Mouse (Mus musculus) layer of hippocampus, adult 2 months (tissue): ENCODE results near the gene Zbtb20. TPM values are rescaled to one million over a fixed set of nuclear protein-coding genes. Genes with fewer than 3 reads are reported as not detected.
A peak's percentile ranks its signal among the peaks of the same experiment; 100 is the strongest.

Experiments used
- DNase-seq, 2 experiments: peaks; one replicate each; pipeline ENCODE4 v3.0.0; 2022; ENCODE audit warnings: low spot score in 2 of 2
- H3K27ac ChIP-seq: fragments of 200-600 bp; 2 replicates; pipeline ENCODE4 v1.8.1; 2022
- H3K4me3 ChIP-seq: fragments of 200-600 bp; 2 replicates; pipeline ENCODE4 v1.8.1; 2022; ENCODE audit warnings: mild to moderate bottlenecking
- CTCF ChIP-seq: fragments of 200-600 bp; conservative IDR thresholded peaks from 2 replicates; pipeline ENCODE4 v1.8.1; 2022; ENCODE audit warnings: antibody characterized with exemption, mild to moderate bottlenecking, moderate library complexity
- total RNA-seq, 2 experiments: library from RNA; stranded (reverse); gene quantifications; 2 replicates each; pipeline ENCODE4 v1.2.3; 2021

The Zbtb20 gene
- total RNA-seq, 2 experiments from 2014 or later: 335 to 353 TPM

- no peak for TF ChIP-seq CTCF
- DNase-seq: no peak
- H3K4me3 ChIP-seq: no peak overlapping the region
- H3K27ac ChIP-seq: no peak overlapping the region
Observed at GRCm38 (mm10) chr16:43415864-43416263, 540.2 kb downstream of the Zbtb20 start.

DNA sequence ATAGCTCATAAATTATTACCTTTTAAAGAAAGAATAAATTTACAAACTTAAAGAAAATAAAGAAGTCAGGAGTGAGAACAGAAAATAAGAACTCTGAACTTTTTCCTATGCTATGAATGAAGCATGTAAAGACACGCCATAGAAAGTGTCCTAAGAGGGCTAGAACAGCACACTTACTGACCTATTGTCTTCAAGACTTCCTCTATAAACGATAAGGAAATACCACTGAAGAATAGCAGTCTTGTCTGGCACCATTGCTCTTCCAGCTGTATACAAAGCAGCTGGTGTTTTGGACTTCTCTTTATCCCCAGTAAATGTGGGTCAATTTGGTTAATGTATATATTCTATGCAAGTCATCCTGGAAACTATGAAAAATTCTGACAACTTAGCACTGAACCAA is 544.2 kb downstream of the Zbtb20 start:
- TF ChIP-seq CTCF: no peak
- no peak for DNase-seq
- no peak overlapping the region for H3K4me3 ChIP-seq
- H3K27ac ChIP-seq: no peak overlapping the region

DNA sequence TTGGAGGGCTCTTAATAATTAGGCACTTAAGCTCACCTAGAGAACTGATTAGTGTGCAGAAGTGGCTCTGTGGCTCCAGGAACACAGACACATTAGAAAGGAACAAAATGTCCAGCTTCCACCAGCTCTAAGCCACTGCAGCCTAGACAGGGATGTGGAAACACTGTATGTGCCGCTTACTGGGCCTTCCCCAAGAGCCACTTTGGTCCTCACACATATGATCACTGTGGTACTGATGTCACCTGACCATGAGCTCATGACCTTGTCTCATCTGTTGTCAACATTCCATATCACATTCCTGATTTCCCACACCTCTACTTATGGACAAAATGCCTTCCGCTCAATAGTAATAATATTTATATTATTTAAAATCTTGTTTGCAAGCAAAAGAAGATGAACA is 553.3 kb downstream of the Zbtb20 start:
- no peak overlapping the region for H3K4me3 ChIP-seq
- TF ChIP-seq CTCF: no peak

DNA sequence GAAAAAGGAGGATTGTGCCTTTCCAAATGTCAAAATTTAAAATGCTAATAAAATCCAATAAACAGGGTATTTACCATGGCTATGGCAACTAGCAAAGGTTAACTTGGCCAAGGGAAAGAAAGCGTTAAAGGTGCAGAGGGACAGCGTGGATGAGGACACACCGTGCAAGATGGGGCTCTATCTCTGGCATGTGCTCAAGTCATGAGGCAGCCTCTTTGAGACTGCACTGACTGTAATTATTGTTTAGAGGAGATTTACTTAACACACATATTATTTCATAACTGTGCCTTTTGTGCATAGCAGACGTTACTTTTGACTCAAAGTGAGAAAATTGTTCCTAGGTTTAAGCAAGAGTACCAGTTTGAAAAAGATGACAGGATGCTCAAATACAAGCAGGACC is 554.3 kb downstream of the Zbtb20 start:
- H3K4me3 ChIP-seq: no peak overlapping the region
- DNase-seq: no peak
- no peak for TF ChIP-seq CTCF
- peak overlapping the region; percentile 8; the same call in 1 of the 2 replicates for H3K27ac ChIP-seq

More for the DNA sequence above, 553.3 kb downstream of the Zbtb20 start:
- no peak overlapping the region for H3K27ac ChIP-seq
- DNase-seq: no peak

- H3K27ac ChIP-seq: no peak overlapping the region
- H3K4me3 ChIP-seq: no peak overlapping the region
- no peak for TF ChIP-seq CTCF
- no peak for DNase-seq
Observed at GRCm38 (mm10) chr16:43431514-43432371, 556.1 kb downstream of the Zbtb20 start.

GRCm38 (mm10) chr16:43434941-43435340 is 559.3 kb downstream of the Zbtb20 start:
- peak overlapping the region; percentile 21 for H3K27ac ChIP-seq
- peak; percentile 81 for TF ChIP-seq CTCF
- H3K4me3 ChIP-seq: no peak overlapping the region
- peak in 1 of 2 experiments; percentile 35 for DNase-seq

- H3K4me3 ChIP-seq: no peak overlapping the region
Observed at GRCm38 (mm10) chr16:43438878-43439371, 563.2 kb downstream of the Zbtb20 start.

GRCm38 (mm10) chr16:43441392-43441791 is 565.7 kb downstream of the Zbtb20 start:
- no peak overlapping the region for H3K4me3 ChIP-seq
- H3K27ac ChIP-seq: no peak overlapping the region
- TF ChIP-seq CTCF: no peak
- no peak for DNase-seq

More at GRCm38 (mm10) chr16:43438878-43439371, 563.2 kb downstream of the Zbtb20 start:
- no peak overlapping the region for H3K27ac ChIP-seq
- DNase-seq: no peak
- TF ChIP-seq CTCF: no peak

GRCm38 (mm10) chr16:43443034-43443433 is 567.4 kb downstream of the Zbtb20 start:
- no peak overlapping the region for H3K4me3 ChIP-seq
- no peak for DNase-seq
- H3K27ac ChIP-seq: no peak overlapping the region
- TF ChIP-seq CTCF: no peak

DNA sequence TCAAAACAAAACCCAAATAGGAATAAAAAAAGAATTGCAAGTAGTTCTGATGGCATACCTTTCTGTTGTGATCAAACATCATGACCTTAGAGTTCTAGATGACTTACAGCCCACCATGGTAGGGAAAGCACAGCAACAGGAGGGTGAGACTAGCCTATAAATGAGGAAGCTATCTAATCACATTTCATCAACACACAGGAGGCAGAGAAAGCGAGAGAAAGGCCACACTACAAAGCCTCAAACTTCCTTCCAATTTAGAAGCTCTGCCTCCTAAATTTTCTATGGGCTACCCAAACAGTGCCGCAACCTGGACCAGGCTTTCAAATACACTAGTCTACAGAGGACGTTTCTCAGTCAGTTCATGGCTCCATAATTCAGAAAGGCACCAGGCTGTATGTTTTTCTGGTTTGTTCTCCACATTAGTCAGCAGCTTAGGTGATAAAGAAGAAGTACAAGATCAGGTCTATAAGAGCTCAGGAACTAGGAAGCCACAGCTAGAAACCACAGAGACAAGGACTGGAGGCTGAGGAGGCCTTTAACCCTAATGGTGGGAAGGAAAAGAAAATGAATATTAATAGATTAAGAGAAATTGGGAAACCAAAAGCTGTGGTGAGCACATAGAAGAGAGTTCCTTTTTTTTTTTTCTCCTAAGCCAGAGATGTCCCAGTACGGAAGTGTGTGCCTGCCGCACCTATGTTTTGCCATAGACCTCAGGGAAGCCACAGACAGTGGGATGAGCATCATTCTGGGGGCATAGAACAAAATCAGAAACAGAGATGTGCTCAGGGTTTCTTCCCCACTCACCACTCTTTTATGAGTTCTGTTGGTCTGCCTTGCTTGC is 572.7 kb downstream of the Zbtb20 start:
- TF ChIP-seq CTCF: no peak
- DNase-seq: no peak
- Histone ChIP-seq H3K4me3 (no peak overlapping the region), H3K27ac (no peak overlapping the region; the same call in 1 of the 2 replicates)

- no peak for TF ChIP-seq CTCF
- no peak for DNase-seq
- H3K4me3 ChIP-seq: no peak overlapping the region
- H3K27ac ChIP-seq: peak overlapping the region; percentile 73
Observed at GRCm38 (mm10) chr16:43454370-43454934, 578.8 kb downstream of the Zbtb20 start.

- TF ChIP-seq CTCF: no peak
- Histone ChIP-seq H3K4me3 (no peak overlapping the region), H3K27ac (peak overlapping the region; percentile 73)
- DNase-seq: no peak
Observed at GRCm38 (mm10) chr16:43456446-43457172, 580.9 kb downstream of the Zbtb20 start.
